Mouse (Mus musculus) lung, embryonic 16.5 days (tissue): Measurements from ENCODE around the gene Gm5134. TPM values are rescaled to one million over a fixed set of nuclear protein-coding genes. Genes with fewer than 3 reads are reported as not detected.

Experiments
- ATAC-seq: fragments of 200-750 bp; cut with Nextera tagmentation; 2 replicates; pipeline ENCODE4 v1.8.0; 2017; ENCODE audit warnings: low read depth, mild to moderate bottlenecking, moderate library complexity
- H3K27ac ChIP-seq: fragments of 300-500 bp; sonication (generic); 2 replicates; pipeline ENCODE4 v1.5.1; 2014; ENCODE audit warnings: mild to moderate bottlenecking, control low read depth, low read length
- H3K27me3 ChIP-seq: fragments of 300-500 bp; sonication (generic); 2 replicates; pipeline ENCODE4 v1.6.1; 2014; ENCODE audit warnings: low read depth, low read length, mixed read lengths; ENCODE audit not compliant: control insufficient read depth, insufficient read depth
- H3K36me3 ChIP-seq: fragments of 300-500 bp; sonication (generic); 2 replicates; pipeline ENCODE4 v1.6.1; 2014; ENCODE audit warnings: low read length; ENCODE audit not compliant: control insufficient read depth, insufficient read depth
- H3K4me1 ChIP-seq: fragments of 300-500 bp; sonication (generic); replicated peaks from 2 replicates; pipeline ENCODE4 v1.6.1; 2014; ENCODE audit warnings: low read length, mixed read lengths; ENCODE audit not compliant: control insufficient read depth, insufficient read depth
- H3K4me2 ChIP-seq: fragments of 300-500 bp; sonication (generic); 2 replicates; pipeline ENCODE4 v1.6.1; 2014; ENCODE audit warnings: low read depth, low read length, control low read depth
- H3K4me3 ChIP-seq: fragments of 300-500 bp; sonication (generic); 2 replicates; pipeline ENCODE4 v1.5.1; 2014; ENCODE audit warnings: mild to moderate bottlenecking, low read length, control low read depth
- H3K9ac ChIP-seq: fragments of 300-500 bp; sonication (generic); 2 replicates; pipeline ENCODE4 v1.6.1; 2014; ENCODE audit warnings: low read length, control low read depth
- H3K9me3 ChIP-seq: fragments of 300-500 bp; sonication (generic); 2 replicates; pipeline ENCODE4 v1.6.1; 2016; ENCODE audit warnings: low read length; ENCODE audit not compliant: control insufficient read depth
- WGBS: fragments of 180-500 bp; shearing (Covaris S2); extraction: QIAGEN DNeasy Blood & Tissue Kit; methylation state at CpG from one replicate; pipeline ENCODE4 v1.1.7; 2014; 5-methylcytosine and 5-hydroxymethylcytosine counted together
- polyA plus RNA-seq: library from polyadenylated mRNA; unstranded; fragments of >200 nt; fragmentation: Nextera tagmentation; extraction: Ambion mirVana; gene quantifications from 2 replicates; pipeline ENCODE4 v1.2.1, GENCODE M21; 2015

Gene Gm5134
- polyA plus RNA-seq, 1 experiment from 2014 or later: not detected

- Histone ChIP-seq H3K4me2 (no peak overlapping the region), H3K36me3 (peaks cover 8% of the 10 kb centered on the region; the same call in 1 of the 2 replicates), H3K9me3 (no peaks in the 10 kb centered on the region), H3K27me3 (no peaks in the 10 kb centered on the region), H3K9ac (no peak overlapping the region), H3K27ac (no peak overlapping the region), H3K4me1 (peaks cover 14% of the 10 kb centered on the region), H3K4me3 (no peak overlapping the region)
- ATAC-seq: no peak
- 57% methylated on average over 2 of the region's 2 CpGs for WGBS
These were observed 30.0 kb upstream of the Gm5134 start for GRCm38 (mm10) chr10:75924324-75924723.

- WGBS: 74% methylated on average over 13 of the region's 13 CpGs
These were observed 27.9 kb upstream of the Gm5134 start for GRCm38 (mm10) chr10:75926396-75926795.

GRCm38 (mm10) chr10:75930304-75930703 lies 24.0 kb upstream of the Gm5134 start:
- 0 out of 2 replicates have a peak, but pooled peaks cover 4% of the 10 kb centered on the region for H3K27me3 ChIP-seq
- H3K27ac ChIP-seq: peak overlapping the region; percentile 47; the same call in 1 of the 2 replicates
- ATAC-seq: peak; percentile 67
- H3K9ac ChIP-seq: no peak overlapping the region; the same call in 1 of the 2 replicates
- 8% methylated on average over 6 of the region's 6 CpGs for WGBS
- no peaks in the 10 kb centered on the region for H3K9me3 ChIP-seq
- H3K4me3 ChIP-seq: peak overlapping the region; percentile 64
- H3K4me1 ChIP-seq: peaks cover 29% of the 10 kb centered on the region
- H3K4me2 ChIP-seq: peak overlapping the region; percentile 96
- peaks cover 4% of the 10 kb centered on the region; the same call in 1 of the 2 replicates for H3K36me3 ChIP-seq

More at GRCm38 (mm10) chr10:75926396-75926795, 27.9 kb upstream of the Gm5134 start:
- Histone ChIP-seq H3K4me3 (no peak overlapping the region), H3K27me3 (0 out of 2 replicates have a peak, but pooled peaks cover 2% of the 10 kb centered on the region), H3K4me1 (peaks cover 21% of the 10 kb centered on the region), H3K36me3 (peaks cover 8% of the 10 kb centered on the region; the same call in 1 of the 2 replicates), H3K27ac (no peak overlapping the region), H3K9ac (no peak overlapping the region), H3K9me3 (no peaks in the 10 kb centered on the region), H3K4me2 (no peak overlapping the region)
- no peak for ATAC-seq

GRCm38 (mm10) chr10:75931311-75931710 lies 23.0 kb upstream of the Gm5134 start:
- H3K27ac ChIP-seq: peak overlapping the region; percentile 84
- peak overlapping the region; percentile 96 for H3K4me2 ChIP-seq
- 0 out of 2 replicates have a peak, but pooled peaks cover 4% of the 10 kb centered on the region for H3K36me3 ChIP-seq
- ATAC-seq: no peak
- peak overlapping the region; percentile 85 for H3K9ac ChIP-seq
- WGBS: 16% methylated on average over 7 of the region's 7 CpGs
- H3K4me1 ChIP-seq: peaks cover 31% of the 10 kb centered on the region
- H3K4me3 ChIP-seq: peak overlapping the region; percentile 64
- H3K27me3 ChIP-seq: peaks cover 9% of the 10 kb centered on the region
- no peaks in the 10 kb centered on the region for H3K9me3 ChIP-seq

- H3K4me1 ChIP-seq: peaks cover 31% of the 10 kb centered on the region
- ATAC-seq: peak; percentile 79
- H3K4me3 ChIP-seq: peak overlapping the region; percentile 64
These were observed 22.1 kb upstream of the Gm5134 start for GRCm38 (mm10) chr10:75932081-75932678.

GRCm38 (mm10) chr10:75932891-75933290 lies 21.4 kb upstream of the Gm5134 start, which contains the start of gene Chchd10:
Gene Chchd10 (plus strand): TSS chr10:75933130.
- no peak for ATAC-seq
- peaks cover 31% of the 10 kb centered on the region for H3K4me1 ChIP-seq
- H3K9ac ChIP-seq: peak within 1 kb of the TSS; percentile 85
- peak within 1 kb of the TSS; percentile 96 for H3K4me2 ChIP-seq
- no peaks in the 10 kb centered on the region for H3K9me3 ChIP-seq
- H3K27me3 ChIP-seq: peaks cover 14% of the 10 kb centered on the region
- H3K4me3 ChIP-seq: peak within 1 kb of the TSS; percentile 64
- 0 out of 2 replicates have a peak, but pooled peaks cover under 1% of the 10 kb centered on the region for H3K36me3 ChIP-seq
- H3K27ac ChIP-seq: peak within 1 kb of the TSS; percentile 84
- WGBS: 34% methylated on average over 6 of the region's 6 CpGs

More at GRCm38 (mm10) chr10:75932081-75932678, 22.1 kb upstream of the Gm5134 start:
- 0 out of 2 replicates have a peak, but pooled peaks cover 2% of the 10 kb centered on the region for H3K36me3 ChIP-seq
- H3K27ac ChIP-seq: peak overlapping the region; percentile 84
- H3K4me2 ChIP-seq: peak overlapping the region; percentile 96
- peaks cover 14% of the 10 kb centered on the region for H3K27me3 ChIP-seq
- H3K9ac ChIP-seq: peak overlapping the region; percentile 85
- WGBS: under 1% methylated on average over 35 of the region's 44 CpGs
- no peaks in the 10 kb centered on the region for H3K9me3 ChIP-seq

GRCm38 (mm10) chr10:75934991-75935390 lies 19.3 kb upstream of the Gm5134 start:
- H3K27me3 ChIP-seq: peaks cover 14% of the 10 kb centered on the region
- ATAC-seq: no peak
- no peak overlapping the region for H3K27ac ChIP-seq
- H3K4me2 ChIP-seq: no peak overlapping the region
- 36% methylated on average over 1 of the region's 1 CpGs for WGBS
- H3K4me3 ChIP-seq: peak overlapping the region; percentile 56; the same call in 1 of the 2 replicates
- H3K9ac ChIP-seq: no peak overlapping the region
- H3K36me3 ChIP-seq: no peaks in the 10 kb centered on the region
- H3K9me3 ChIP-seq: no peaks in the 10 kb centered on the region
- H3K4me1 ChIP-seq: peaks cover 31% of the 10 kb centered on the region

- H3K9ac ChIP-seq: peak within 1 kb of the TSS; percentile 57
- 2% methylated on average over 51 of the region's 51 CpGs for WGBS
- no peaks in the 10 kb centered on the region for H3K9me3 ChIP-seq
- H3K4me1 ChIP-seq: peaks cover 22% of the 10 kb centered on the region
- H3K27me3 ChIP-seq: peaks cover 14% of the 10 kb centered on the region
- H3K27ac ChIP-seq: no peak within 1 kb of the TSS
- no peaks in the 10 kb centered on the region for H3K36me3 ChIP-seq
- peak within 1 kb of the TSS; percentile 56 for H3K4me3 ChIP-seq
- H3K4me2 ChIP-seq: peak within 1 kb of the TSS; percentile 64
- ATAC-seq: peak; percentile 69
These were observed 18.4 kb upstream of the Gm5134 start, which contains the start of gene Mmp11 for GRCm38 (mm10) chr10:75935680-75936541. Gene Mmp11 (minus strand): TSS chr10:75936496.
